Mouse (Mus musculus): ENCODE measurements around the gene Rpp14.

- TF ChIP-seq CTCF (IDR thresholded peaks at IDR 0.05; ENCODE audit: control insufficient read depth, insufficient read depth, insufficient read length) = no peak
- no peak for TF ChIP-seq MYOD1 (IDR thresholded peaks at IDR 0.05; ENCODE audit: control insufficient read depth, insufficient read length, low read depth)
- no peak for TF ChIP-seq CEBPB (IDR thresholded peaks at IDR 0.05; ENCODE audit: low read depth)
Observed at GRCm38 (mm10) chr14:8097978-8098686, 18.0 kb downstream of the Rpp14 start, which contains the start of gene Pxk.

All from C2C12 (cell line).